Mouse (Mus musculus): Measurements from ENCODE around the gene Armh3.

The Armh3 gene

DNA sequence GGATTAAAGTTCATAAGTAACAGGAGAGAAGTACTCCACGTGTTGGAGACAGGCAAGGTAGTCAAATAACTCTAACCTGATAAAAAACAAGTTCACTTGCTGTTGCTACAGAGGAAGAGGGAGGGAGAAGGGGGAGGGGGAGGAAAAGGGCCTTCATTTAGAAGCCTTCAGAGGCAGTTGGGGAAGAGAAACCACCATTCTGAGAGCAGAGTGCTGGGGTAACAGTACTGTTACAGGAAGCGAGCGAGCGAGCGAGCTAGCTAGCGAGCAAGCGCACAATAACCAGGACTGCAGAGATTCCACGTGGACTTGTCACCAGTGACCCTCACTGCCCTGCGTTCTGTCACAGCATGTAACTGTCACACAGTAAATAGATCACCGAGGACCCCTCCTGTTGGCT is 154.9 kb downstream of the Armh3 start:
- in situ Hi-C loops (cut with MboI, MseI) = no loop called here

- in situ Hi-C loops (cut with MboI, MseI) = no loop called here
Measured at GRCm38 (mm10) chr19:45837050-45837994, 161.0 kb downstream of the Armh3 start.

- in situ Hi-C loops (cut with MboI, MseI) = no loop called here
Measured at GRCm38 (mm10) chr19:45835490-45835889, 162.8 kb downstream of the Armh3 start.

DNA sequence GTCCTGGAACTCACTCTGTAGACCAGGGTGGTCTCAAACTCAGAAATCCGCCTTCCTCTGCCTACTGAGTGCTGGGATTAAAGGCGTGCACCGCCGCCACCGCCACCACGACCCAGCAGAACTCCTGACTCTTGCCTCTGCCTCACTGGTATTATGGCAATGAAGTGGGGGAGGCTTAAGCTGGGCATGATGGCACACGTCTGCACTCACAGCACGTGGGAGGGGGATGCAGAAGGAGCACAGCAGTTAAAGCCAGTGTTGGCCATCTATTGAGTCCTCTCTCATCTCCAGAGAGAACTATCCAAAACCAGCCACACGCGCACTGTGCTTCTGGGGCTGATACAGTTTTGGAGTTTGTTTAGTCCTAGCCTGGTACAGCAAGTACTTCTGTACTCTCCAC is 164.6 kb downstream of the Armh3 start:
- in situ Hi-C loops (cut with MboI, MseI) = loop anchor here in 1 of 2 experiments (5.0 kb wide), 1 partner anchor 74 kb away; no protein-coding TSS in a partner anchor

DNA sequence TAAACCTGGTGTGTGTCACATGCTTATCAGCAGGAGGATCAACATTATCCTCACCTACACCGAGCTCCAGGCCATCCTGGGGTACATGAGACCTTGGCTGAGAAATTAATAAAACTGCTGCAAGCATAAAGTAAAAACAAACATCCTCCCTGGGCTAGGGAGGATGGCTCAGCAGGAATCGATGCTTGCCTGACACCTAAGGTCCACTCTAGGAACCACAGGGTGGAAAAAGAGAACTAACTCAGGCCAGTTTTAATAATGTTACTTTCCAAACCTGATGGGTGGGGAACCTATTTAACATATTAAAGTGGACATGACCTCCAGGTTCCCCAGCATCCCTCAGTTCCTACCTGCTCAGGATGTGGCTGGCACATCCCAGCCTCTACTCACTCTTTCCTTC is 167.6 kb downstream of the Armh3 start:
- in situ Hi-C loops (cut with MboI, MseI) = loop anchor here in 1 of 2 experiments (5.0 kb wide), 1 partner anchor 77 kb away; no protein-coding TSS in a partner anchor

GRCm38 (mm10) chr19:45827736-45828135 is 170.6 kb downstream of the Armh3 start:
- in situ Hi-C loops (cut with MboI, MseI) = no loop called here

DNA sequence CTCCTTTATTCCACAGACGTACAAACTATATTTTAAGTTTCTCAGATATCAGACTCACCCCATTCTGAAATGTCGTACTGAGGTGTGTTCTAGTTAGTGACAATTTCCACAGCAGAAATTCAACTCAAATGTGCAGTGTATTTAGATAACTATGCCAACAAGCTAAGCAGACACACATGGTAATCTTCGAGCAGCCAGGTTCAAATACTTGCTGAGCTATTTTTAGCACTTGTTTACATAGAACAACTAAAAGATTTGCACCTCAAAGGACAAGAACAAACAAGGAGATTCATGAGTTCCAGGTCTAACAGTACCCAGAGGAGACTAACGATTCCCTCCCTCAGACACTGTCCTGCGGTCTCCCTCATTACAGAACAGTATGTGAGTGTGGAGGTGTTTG is 171.2 kb downstream of the Armh3 start:
- in situ Hi-C loops (cut with MboI, MseI) = no loop called here

GRCm38 (mm10) chr19:45826146-45826545 is 172.1 kb downstream of the Armh3 start:
- in situ Hi-C loops (cut with MboI, MseI) = no loop called here

DNA sequence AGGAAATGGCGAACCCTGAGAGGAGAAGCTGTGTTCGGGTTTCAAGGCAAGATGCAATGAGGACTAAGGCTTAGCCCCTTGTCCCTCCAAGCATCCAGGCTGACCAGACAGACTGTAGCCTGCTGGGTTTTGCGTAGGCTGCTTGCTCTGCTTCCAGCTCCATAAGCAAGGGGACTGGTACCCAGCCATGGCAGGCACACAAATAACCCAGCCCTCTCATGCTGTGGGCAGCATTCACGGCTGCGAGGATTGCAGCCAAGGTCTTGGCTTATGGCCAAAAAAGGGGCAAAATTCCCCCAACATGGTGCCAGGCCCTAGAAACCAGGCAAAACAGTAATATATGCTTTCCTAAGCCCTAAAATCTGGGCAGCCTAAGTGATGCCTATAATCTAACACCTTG is 176.5 kb downstream of the Armh3 start:
- in situ Hi-C loops (cut with MboI, MseI) = loop anchor here in 1 of 2 experiments (25.0 kb wide), 1 partner anchor 190 kb away; the partner anchor contains the start of gene Hps6

- in situ Hi-C loops (cut with MboI, MseI) = loop anchor here in 1 of 2 experiments (25.0 kb wide), 1 partner anchor 194 kb away; the partner anchor contains the start of gene Hps6
Measured at GRCm38 (mm10) chr19:45817816-45818490, 180.3 kb downstream of the Armh3 start.

- in situ Hi-C loops (cut with MboI, MseI) = loop anchor here in 1 of 2 experiments (25.0 kb wide), 1 partner anchor 196 kb away; the partner anchor contains the start of gene Hps6
Measured at GRCm38 (mm10) chr19:45816727-45817126, 181.6 kb downstream of the Armh3 start.

DNA sequence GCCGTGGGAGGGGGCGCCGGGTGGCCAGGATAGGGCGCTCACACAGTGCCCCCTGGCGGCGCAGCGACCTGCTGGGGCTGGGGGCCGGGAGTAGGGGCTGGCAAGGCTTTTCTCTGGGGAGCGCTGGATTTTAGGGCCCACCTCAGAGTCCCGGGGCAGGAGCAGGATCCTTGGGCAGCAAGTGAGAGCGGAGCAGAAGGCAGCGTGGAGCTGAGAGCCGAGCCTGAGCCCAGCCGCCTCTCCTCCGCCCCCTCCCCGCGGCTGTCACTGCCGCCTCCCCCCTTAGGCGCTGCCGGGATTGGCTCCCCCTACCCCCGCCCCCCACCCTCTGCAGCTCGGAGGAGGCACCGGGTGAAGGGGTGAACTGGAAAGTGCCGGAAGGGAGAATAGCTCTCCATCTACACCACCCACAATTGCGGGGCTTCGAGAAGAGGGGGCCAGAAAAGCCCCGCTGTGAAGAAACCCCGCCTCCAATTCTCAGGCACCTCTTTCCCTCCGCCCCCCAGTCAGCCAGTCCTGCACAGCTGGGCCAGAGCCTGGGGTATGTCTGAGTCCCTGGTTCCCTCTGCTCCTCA is 182.4 kb downstream of the Armh3 start, which contains the start of gene Kcnip2:
Gene Kcnip2 (minus strand): TSS at position 231 of the 575 bp plus-strand sequence.
- in situ Hi-C loops (cut with MboI, MseI) = loop anchor here in 1 of 2 experiments (25.0 kb wide), 1 partner anchor 196 kb away; the partner anchor contains the start of gene Hps6

DNA sequence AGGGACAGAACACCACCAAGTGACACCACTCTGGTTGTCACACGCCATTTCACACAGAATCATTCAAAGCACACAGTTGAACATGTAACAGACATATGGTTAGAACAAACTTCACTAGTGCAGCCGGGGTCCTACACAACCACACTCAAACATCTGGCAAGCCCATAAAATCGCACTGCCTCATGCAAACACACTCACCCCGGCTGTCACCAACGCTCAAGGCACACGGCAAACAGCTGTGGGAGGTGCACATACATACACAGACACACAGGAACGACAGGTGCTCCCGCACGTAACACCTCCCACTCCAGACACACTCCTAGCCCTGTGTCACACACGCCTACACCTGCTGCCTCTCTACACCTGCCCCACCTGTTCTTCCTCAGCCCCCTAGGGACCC is 183.1 kb downstream of the Armh3 start:
- in situ Hi-C loops (cut with MboI, MseI) = loop anchor here in 1 of 2 experiments (25.0 kb wide), 1 partner anchor 197 kb away; the partner anchor contains the start of gene Hps6

DNA sequence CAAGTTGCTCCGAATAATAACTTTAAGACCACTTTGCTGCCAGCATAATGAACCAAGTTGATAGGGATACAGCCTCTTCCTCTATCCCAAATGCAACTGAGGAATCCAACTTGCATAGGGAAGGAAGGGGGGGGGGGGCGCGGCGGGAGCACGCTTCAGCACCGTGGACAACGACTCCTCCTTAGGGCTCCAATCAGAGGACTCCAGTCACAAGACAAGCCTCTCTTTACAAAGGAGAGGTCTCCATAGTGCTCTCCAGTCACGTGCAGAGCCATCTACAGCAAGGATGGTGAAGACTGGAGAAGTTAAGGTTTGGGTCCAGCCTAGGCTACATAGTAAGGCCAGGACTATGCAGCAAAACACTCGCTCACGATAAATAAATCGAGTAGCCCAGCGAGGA is 184.5 kb downstream of the Armh3 start:
- in situ Hi-C loops (cut with MboI, MseI) = loop anchor here (5.0 to 25.0 kb wide), 2 partner anchors 198 to 204 kb away; partner anchors contain the start of gene Hps6 (in 1 of the 2)

- in situ Hi-C loops (cut with MboI, MseI) = loop anchor here (5.0 to 25.0 kb wide), 2 partner anchors 199 to 204 kb away; partner anchors contain the start of gene Hps6 (in 1 of the 2)
Measured at GRCm38 (mm10) chr19:45813263-45813662, 185.0 kb downstream of the Armh3 start.

DNA sequence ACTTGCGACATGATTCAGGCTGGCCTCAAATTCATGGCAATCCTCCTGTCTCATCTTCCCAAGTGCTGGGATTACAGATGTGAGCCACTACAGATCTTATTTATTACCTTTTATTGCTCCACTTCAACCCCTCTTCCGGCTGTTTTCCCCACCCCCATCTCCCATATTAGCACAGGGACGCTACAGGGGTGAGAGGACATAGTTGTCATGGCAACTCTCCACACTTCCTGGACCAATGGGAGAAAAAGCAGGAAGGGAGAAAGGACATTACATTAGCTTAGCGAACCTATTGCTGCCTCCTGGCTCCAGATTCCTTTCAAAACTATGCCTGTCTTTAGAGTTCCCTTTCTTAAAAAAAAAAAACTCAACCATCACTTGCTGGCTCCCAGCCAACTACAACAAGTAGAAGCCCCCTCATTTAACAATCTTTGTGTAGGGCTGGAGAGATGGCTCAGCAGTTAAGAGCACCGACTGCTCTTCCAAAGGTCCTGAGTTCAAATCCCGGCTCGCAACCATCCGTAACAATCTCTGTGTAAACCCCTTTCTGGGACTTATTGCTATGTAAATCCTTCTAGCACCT is 185.5 kb downstream of the Armh3 start:
- in situ Hi-C loops (cut with MboI, MseI) = loop anchor here (5.0 to 25.0 kb wide), 2 partner anchors 200 to 205 kb away; partner anchors contain the start of gene Hps6 (in 1 of the 2)

DNA sequence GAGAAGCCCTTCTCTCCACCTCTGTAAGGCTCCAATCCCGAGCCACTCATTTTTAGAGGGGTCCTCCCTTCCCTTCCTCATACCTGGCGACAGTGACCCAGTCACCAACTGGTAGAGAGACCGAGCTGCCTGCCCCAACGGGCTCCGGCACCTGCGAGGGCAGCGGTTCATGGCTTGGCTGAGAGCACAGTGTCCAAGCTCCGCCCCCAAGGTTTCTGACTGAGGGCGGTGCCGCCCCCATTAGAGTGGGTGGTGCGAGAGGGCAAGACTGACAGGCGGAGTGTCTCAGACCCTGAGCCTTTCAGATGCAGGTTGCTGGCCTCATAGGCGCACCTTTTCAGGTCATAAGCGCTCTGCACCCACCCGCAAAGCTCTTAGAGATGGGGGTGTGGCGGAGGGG is 186.2 kb downstream of the Armh3 start:
- in situ Hi-C loops (cut with MboI, MseI) = loop anchor here (5.0 to 25.0 kb wide), 2 partner anchors 200 to 205 kb away; partner anchors contain the start of gene Hps6 (in 1 of the 2)

DNA sequence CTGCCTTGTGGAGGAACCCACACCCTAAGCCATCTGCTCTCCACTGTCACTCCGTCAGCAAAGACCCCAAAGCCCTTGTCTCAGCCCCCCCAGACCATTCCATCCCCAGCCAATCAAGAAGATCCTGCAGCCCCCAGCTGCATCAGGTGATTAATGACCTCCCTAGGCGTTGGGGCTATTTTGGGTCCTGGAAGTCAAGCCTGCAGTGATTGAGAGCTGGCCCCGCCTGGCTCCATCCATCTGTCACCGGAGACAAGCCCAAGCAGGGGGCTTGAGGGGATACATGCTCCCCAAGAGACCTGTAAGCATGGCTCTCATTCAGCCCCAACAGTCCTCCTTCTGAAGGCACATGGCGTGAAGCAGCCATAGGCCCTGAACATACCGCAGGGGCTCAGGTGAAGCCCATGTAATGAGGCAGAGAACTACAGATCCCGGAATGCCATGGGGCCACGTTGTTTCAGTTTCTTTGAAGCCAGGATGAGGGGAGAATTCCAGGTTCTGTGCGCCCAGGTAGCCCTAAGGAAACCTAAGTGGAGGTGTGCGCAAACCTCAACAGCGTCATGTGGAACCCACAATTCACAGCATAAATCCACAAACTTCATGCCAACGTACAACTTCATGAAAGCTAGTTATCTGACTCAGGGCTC is 187.1 kb downstream of the Armh3 start:
- in situ Hi-C loops (cut with MboI, MseI) = loop anchor here (5.0 to 25.0 kb wide), 2 partner anchors 201 to 206 kb away; partner anchors contain the start of gene Hps6 (in 1 of the 2)

DNA sequence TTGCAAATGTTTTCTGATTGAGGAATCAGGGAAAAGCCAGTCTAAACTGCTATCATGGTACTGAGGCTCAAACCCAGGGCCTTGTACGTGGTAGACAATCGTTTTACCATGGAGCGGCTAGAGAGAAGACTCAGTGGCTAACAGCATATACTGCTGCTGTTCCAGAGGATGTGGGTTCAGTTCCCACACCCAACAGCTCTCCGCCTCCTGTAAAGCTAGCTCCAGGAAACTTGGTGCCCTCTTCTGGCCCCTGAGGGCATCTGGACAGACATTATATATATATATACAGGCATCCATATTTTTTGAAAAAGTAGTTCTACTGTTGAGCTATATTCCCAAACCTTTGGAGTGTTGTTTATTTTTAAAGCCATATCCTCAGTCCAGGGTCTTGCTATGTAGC is 190.6 kb downstream of the Armh3 start:
- in situ Hi-C loops (cut with MboI, MseI) = loop anchor here in 1 of 2 experiments (25.0 kb wide), 1 partner anchor 205 kb away; the partner anchor contains the start of gene Hps6

DNA sequence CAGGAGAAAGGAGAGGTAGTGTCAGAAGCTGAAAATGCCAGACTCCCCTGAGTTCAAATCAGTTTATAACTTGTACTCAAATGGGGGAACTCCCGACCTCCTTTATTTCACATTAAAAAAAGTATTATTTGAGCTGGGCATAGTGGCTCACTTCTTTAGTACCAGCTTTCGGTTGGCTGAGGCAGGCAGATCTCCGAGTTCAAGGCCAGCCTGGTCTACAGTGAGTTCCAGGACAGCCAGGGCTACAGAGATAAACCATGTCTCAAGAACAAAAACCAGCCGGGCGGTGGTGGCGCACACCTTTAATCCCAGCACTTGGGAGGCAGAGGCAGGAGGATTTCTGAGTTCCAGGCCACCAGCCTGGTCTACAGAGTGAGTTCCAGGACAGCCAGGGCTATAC is 192.5 kb downstream of the Armh3 start:
- in situ Hi-C loops (cut with MboI, MseI) = loop anchor here in 1 of 2 experiments (25.0 kb wide), 1 partner anchor 206 kb away; the partner anchor contains the start of gene Hps6

All from T-helper 17 cell (primary cell).